Mouse (Mus musculus): ENCODE data around the gene Cfap126. TPM values are rescaled to one million over a fixed set of nuclear protein-coding genes. Genes with fewer than 3 reads are reported as not detected.

Cfap126 gene
- total and polyA plus RNA-seq, 3 experiments: 0.76 to 11.9 (median 1.0) TPM

- TF ChIP-seq GATA1 (IDR thresholded peaks at IDR 0.05; ENCODE audit: borderline replicate concordance, low read length) (no peak), POLR2AphosphoS5 (IDR thresholded peaks at IDR 0.05; ENCODE audit: insufficient replicate concordance, low read depth, low read length) (no peak), TAL1 (conservative IDR thresholded peaks at IDR 0.05; ENCODE audit: low read depth, low read length) (no peak), CTCF (IDR thresholded peaks at IDR 0.05; ENCODE audit: low read depth, low read length) (no peak), GATA2 (IDR thresholded peaks at IDR 0.05; ENCODE audit: borderline replicate concordance, low read depth, low read length) (no peak)
- Histone ChIP-seq H3K27me3 (ENCODE audit: insufficient read depth, low read length) (no peaks in the 10 kb centered on the region), H3K4me1 (ENCODE audit: insufficient read depth, low read depth, low read length) (peaks cover 36% of the 10 kb centered on the region), H3K9me3 (replicated peaks) (no peaks in the 10 kb centered on the region), H3K4me3 (ENCODE audit: low read depth, low read length) (peak overlapping the region; percentile 70; the same call in 1 of the 2 replicates), H3K36me3 (replicated peaks) (no peaks in the 10 kb centered on the region)
- DNase-seq (ENCODE audit: low spot score) (no peak), ATAC-seq (ENCODE audit: extremely low read depth, insufficient number of reproducible peaks, low FRiP score, poor library complexity, severe bottlenecking) (no peak)
Measured at GRCm38 (mm10) chr1:171110659-171111019, 3.1 kb upstream of the Cfap126 start.

- ATAC-seq (ENCODE audit: extremely low read depth, insufficient number of reproducible peaks, low FRiP score, poor library complexity, severe bottlenecking) (peak; percentile 80), DNase-seq (ENCODE audit: low spot score) (peak; percentile 80)
- Histone ChIP-seq H3K36me3 (replicated peaks) (no peaks in the 10 kb centered on the region), H3K4me3 (ENCODE audit: low read depth, low read length) (peak overlapping the region; percentile 70), H3K4me1 (ENCODE audit: insufficient read depth, low read depth, low read length) (peaks cover 41% of the 10 kb centered on the region), H3K27me3 (ENCODE audit: insufficient read depth, low read length) (no peaks in the 10 kb centered on the region), H3K9me3 (replicated peaks) (no peaks in the 10 kb centered on the region)
- TF ChIP-seq POLR2AphosphoS5 (IDR thresholded peaks at IDR 0.05; ENCODE audit: insufficient replicate concordance, low read depth, low read length): no peak
- TF ChIP-seq GATA2 (IDR thresholded peaks at IDR 0.05; ENCODE audit: borderline replicate concordance, low read depth, low read length): no peak
- peak; percentile 83 for TF ChIP-seq CTCF (IDR thresholded peaks at IDR 0.05; ENCODE audit: low read depth, low read length)
- no peak for TF ChIP-seq GATA1 (IDR thresholded peaks at IDR 0.05; ENCODE audit: borderline replicate concordance, low read length)
Measured at GRCm38 (mm10) chr1:171111020-171111780, 2.5 kb upstream of the Cfap126 start.

DNA sequence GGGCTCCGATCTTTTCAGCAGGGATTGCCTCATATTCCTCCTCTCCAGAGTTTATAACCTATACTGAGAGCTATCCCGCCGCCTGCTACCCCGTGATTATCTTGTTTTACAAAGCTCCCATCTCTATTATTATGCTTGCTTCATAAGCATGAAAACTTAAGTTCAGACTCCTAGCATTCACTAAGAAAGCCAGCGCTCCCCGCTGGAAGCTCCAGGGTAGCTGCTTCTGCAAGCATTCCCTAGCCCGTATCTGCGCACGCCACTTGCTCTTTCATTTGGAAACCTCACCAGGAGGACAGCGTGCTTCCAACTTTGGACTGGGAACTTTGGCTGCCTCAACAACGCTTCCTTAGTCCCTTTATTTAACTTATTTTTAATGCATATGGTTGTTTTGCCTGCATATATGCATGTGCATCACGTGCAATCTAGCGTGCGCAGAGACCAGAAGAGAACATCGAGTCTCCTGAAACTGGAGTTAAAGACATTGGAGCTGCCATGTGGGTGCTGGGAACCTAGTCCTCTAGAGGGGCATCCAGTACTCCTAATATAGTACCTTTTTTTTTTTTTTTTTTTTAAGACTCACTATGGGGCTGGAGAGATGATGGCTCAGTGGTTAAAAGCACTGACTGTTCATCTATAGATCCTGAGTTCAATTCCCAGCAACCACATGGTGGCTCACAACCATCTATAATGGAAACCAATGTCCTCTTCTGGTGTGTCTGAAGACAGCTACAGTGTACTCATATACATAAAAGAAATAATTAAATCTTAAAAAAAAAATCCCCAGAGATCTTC, 1.7 kb upstream of the Cfap126 start:
- ATAC-seq (ENCODE audit: extremely low read depth, insufficient number of reproducible peaks, low FRiP score, poor library complexity, severe bottlenecking) (no peak), DNase-seq (ENCODE audit: low spot score) (no peak)

GRCm38 (mm10) chr1:171112986-171113385, 732 bp upstream of the Cfap126 start:
- H3K4me1 ChIP-seq (ENCODE audit: insufficient read depth, low read depth, low read length): peaks cover 48% of the 10 kb centered on the region

More for the DNA sequence above, 1.7 kb upstream of the Cfap126 start:
- H3K4me3 ChIP-seq (ENCODE audit: low read depth, low read length): peak overlapping the region; percentile 70
- H3K9me3 ChIP-seq (replicated peaks): no peaks in the 10 kb centered on the region
- peaks cover 47% of the 10 kb centered on the region for H3K4me1 ChIP-seq (ENCODE audit: insufficient read depth, low read depth, low read length)
- H3K36me3 ChIP-seq (replicated peaks): no peaks in the 10 kb centered on the region
- no peaks in the 10 kb centered on the region for H3K27me3 ChIP-seq (ENCODE audit: insufficient read depth, low read length)
- TF ChIP-seq GATA1 (IDR thresholded peaks at IDR 0.05; ENCODE audit: borderline replicate concordance, low read length) (no peak), POLR2AphosphoS5 (IDR thresholded peaks at IDR 0.05; ENCODE audit: insufficient replicate concordance, low read depth, low read length) (no peak), GATA2 (IDR thresholded peaks at IDR 0.05; ENCODE audit: borderline replicate concordance, low read depth, low read length) (no peak), TAL1 (conservative IDR thresholded peaks at IDR 0.05; ENCODE audit: low read depth, low read length) (no peak), CTCF (IDR thresholded peaks at IDR 0.05; ENCODE audit: low read depth, low read length) (no peak)

DNA sequence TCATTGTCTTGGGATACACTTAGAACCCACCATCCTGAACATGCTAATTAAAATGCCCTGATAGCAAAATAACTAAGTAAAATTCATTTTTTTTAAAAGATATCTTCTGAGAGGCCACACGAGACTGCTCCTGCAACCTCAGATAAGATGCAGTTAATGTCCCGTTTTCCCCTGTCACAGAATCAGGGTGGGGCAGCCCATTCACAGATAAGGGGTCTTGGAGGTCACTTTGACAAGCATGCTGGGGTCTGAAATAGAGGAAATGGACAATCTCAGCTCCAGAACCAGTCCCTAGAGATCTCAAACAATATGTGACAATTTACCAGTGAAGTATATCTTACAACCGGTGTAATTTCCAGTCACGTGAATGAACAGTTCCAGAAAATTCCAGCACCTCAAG, 2.6 kb downstream of the Cfap126 start:
- no peak for ATAC-seq (ENCODE audit: extremely low read depth, insufficient number of reproducible peaks, low FRiP score, poor library complexity, severe bottlenecking)
- Histone ChIP-seq H3K4me1 (ENCODE audit: insufficient read depth, low read depth, low read length) (peaks cover 43% of the 10 kb centered on the region), H3K36me3 (replicated peaks) (no peaks in the 10 kb centered on the region), H3K9me3 (replicated peaks) (no peaks in the 10 kb centered on the region), H3K4me3 (ENCODE audit: low read depth, low read length) (no peak overlapping the region), H3K27me3 (ENCODE audit: insufficient read depth, low read length) (no peaks in the 10 kb centered on the region; the same call in 1 of the 2 replicates)
- TF ChIP-seq POLR2AphosphoS5 (IDR thresholded peaks at IDR 0.05; ENCODE audit: insufficient replicate concordance, low read depth, low read length) (no peak), GATA2 (IDR thresholded peaks at IDR 0.05; ENCODE audit: borderline replicate concordance, low read depth, low read length) (no peak), GATA1 (IDR thresholded peaks at IDR 0.05; ENCODE audit: borderline replicate concordance, low read length) (no peak), CTCF (IDR thresholded peaks at IDR 0.05; ENCODE audit: low read depth, low read length) (no peak), TAL1 (conservative IDR thresholded peaks at IDR 0.05; ENCODE audit: low read depth, low read length) (no peak)
- no peak for DNase-seq (ENCODE audit: low spot score)

More at GRCm38 (mm10) chr1:171112986-171113385, 732 bp upstream of the Cfap126 start:
- ATAC-seq (ENCODE audit: extremely low read depth, insufficient number of reproducible peaks, low FRiP score, poor library complexity, severe bottlenecking) (no peak), DNase-seq (ENCODE audit: low spot score) (no peak)
- no peaks in the 10 kb centered on the region for H3K27me3 ChIP-seq (ENCODE audit: insufficient read depth, low read length)
- no peaks in the 10 kb centered on the region for H3K36me3 ChIP-seq (replicated peaks)
- TF ChIP-seq GATA1 (IDR thresholded peaks at IDR 0.05; ENCODE audit: borderline replicate concordance, low read length) (no peak), CTCF (IDR thresholded peaks at IDR 0.05; ENCODE audit: low read depth, low read length) (no peak), TAL1 (conservative IDR thresholded peaks at IDR 0.05; ENCODE audit: low read depth, low read length) (no peak), GATA2 (IDR thresholded peaks at IDR 0.05; ENCODE audit: borderline replicate concordance, low read depth, low read length) (no peak), POLR2AphosphoS5 (IDR thresholded peaks at IDR 0.05; ENCODE audit: insufficient replicate concordance, low read depth, low read length) (no peak)
- no peak overlapping the region for H3K4me3 ChIP-seq (ENCODE audit: low read depth, low read length)
- H3K9me3 ChIP-seq (replicated peaks): no peaks in the 10 kb centered on the region

DNA sequence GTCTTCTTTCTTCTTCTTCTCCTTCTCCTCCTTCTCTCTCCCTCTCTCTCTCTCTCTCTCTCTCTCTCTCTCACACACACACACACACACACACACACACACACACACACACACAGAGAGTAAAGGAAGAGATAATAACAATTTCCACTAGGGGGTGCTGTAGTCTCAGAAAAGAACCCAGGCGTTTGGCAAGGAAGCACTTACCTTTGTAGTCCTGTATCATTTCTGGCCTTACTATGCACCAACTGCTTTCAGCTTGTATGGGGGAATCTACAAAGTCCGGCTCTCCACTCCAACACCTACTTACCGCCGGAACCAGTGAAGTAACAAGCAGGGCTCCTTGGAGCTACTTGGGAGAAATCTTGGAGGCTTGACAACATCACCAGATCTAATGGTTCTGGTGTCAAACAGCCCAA, 4.6 kb downstream of the Cfap126 start:
- ATAC-seq (ENCODE audit: extremely low read depth, insufficient number of reproducible peaks, low FRiP score, poor library complexity, severe bottlenecking) (no peak), DNase-seq (ENCODE audit: low spot score) (peak; percentile 20)
- H3K27me3 ChIP-seq (ENCODE audit: insufficient read depth, low read length): no peaks in the 10 kb centered on the region; the same call in 1 of the 2 replicates
- no peak overlapping the region for H3K4me3 ChIP-seq (ENCODE audit: low read depth, low read length)
- no peak for TF ChIP-seq GATA1 (IDR thresholded peaks at IDR 0.05; ENCODE audit: borderline replicate concordance, low read length)
- TF ChIP-seq CTCF (IDR thresholded peaks at IDR 0.05; ENCODE audit: low read depth, low read length): no peak
- H3K9me3 ChIP-seq (replicated peaks): no peaks in the 10 kb centered on the region
- peaks cover 41% of the 10 kb centered on the region for H3K4me1 ChIP-seq (ENCODE audit: insufficient read depth, low read depth, low read length)
- H3K36me3 ChIP-seq (replicated peaks): no peaks in the 10 kb centered on the region

All from G1E (cell line).